Mouse (Mus musculus) C2C12 (cell line): ENCODE results near the gene Spire2.

Experiments used
- CEBPB ChIP-seq: IDR thresholded peaks from one replicate; pipeline ENCODE4 v1.6.1; 2011; ENCODE audit warnings: low read depth, mild to moderate bottlenecking, control low read depth, moderate library complexity
- CTCF ChIP-seq: IDR thresholded peaks from one replicate; pipeline ENCODE4 v1.5.1; 2011; ENCODE audit not compliant: control insufficient read depth, insufficient read depth, insufficient read length
- FOSL1 ChIP-seq: IDR thresholded peaks from one replicate; pipeline ENCODE4 v1.8.0; 2011; ENCODE audit warnings: mild to moderate bottlenecking, low read length; ENCODE audit not compliant: poor library complexity, insufficient read depth, severe bottlenecking
- MAX ChIP-seq: IDR thresholded peaks from one replicate; pipeline ENCODE4 v1.6.1; 2011; ENCODE audit warnings: mild to moderate bottlenecking, control low read depth
- MYOD1 ChIP-seq: IDR thresholded peaks from one replicate; pipeline ENCODE4 v1.6.1; 2011; ENCODE audit warnings: low read depth; ENCODE audit not compliant: control insufficient read depth, insufficient read length
- MYOG ChIP-seq: IDR thresholded peaks from one replicate; pipeline ENCODE4 v1.6.1; 2011; ENCODE audit not compliant: control insufficient read depth, insufficient read length; ENCODE audit errors: extremely low read depth
- USF1 ChIP-seq: IDR thresholded peaks from one replicate; pipeline ENCODE4 v1.6.1; 2011; ENCODE audit warnings: low read depth, mild to moderate bottlenecking, control low read depth, moderate library complexity

GRCm38 (mm10) chr8:123292281-123292680 is 40.2 kb upstream of the Spire2 start:
- TF ChIP-seq CTCF (no peak), MAX (no peak), USF1 (no peak), MYOG (no peak), CEBPB (no peak), MYOD1 (no peak), FOSL1 (no peak)
